Mouse (Mus musculus): Measurements from ENCODE around the gene Adgrl2.

The Adgrl2 gene

GRCm38 (mm10) chr3:148990531-148991003 is at the start of gene Adgrl2:
Gene Adgrl2 (minus strand): TSS chr3:148990555.
- DNase-seq: no peak

- DNase-seq: no peak
Measured at GRCm38 (mm10) chr3:149038771-149039170, 48.4 kb upstream of the Adgrl2 start.

- DNase-seq: no peak
Measured at GRCm38 (mm10) chr3:149019925-149020324, 29.6 kb upstream of the Adgrl2 start.

GRCm38 (mm10) chr3:149009311-149009710 is 19.0 kb upstream of the Adgrl2 start:
- no peak for DNase-seq

- no peak for DNase-seq
Measured at GRCm38 (mm10) chr3:149008634-149009023, 18.3 kb upstream of the Adgrl2 start.

- DNase-seq: no peak
Measured at GRCm38 (mm10) chr3:149007860-149008633, 17.7 kb upstream of the Adgrl2 start.

- no peak for DNase-seq
Measured at GRCm38 (mm10) chr3:149001364-149001763, 11.0 kb upstream of the Adgrl2 start.

GRCm38 (mm10) chr3:148998661-148999060 is 8.3 kb upstream of the Adgrl2 start:
- DNase-seq: no peak

- no peak for DNase-seq
Measured at GRCm38 (mm10) chr3:148991056-148991455, 701 bp upstream of the Adgrl2 start.

GRCm38 (mm10) chr3:148989818-148990530 is 381 bp downstream of the Adgrl2 start:
- DNase-seq: peak; percentile 61

GRCm38 (mm10) chr3:148988996-148989817 is 1.1 kb downstream of the Adgrl2 start:
- peak; percentile 82 for DNase-seq

GRCm38 (mm10) chr3:148988293-148988995 is 1.9 kb downstream of the Adgrl2 start:
- DNase-seq: no peak

- DNase-seq: peak; percentile 79
Measured at GRCm38 (mm10) chr3:148987591-148988292, 2.6 kb downstream of the Adgrl2 start.

- no peak for DNase-seq
Measured at GRCm38 (mm10) chr3:148986894-148987590, 3.3 kb downstream of the Adgrl2 start.

- no peak for DNase-seq
Measured at GRCm38 (mm10) chr3:148986296-148986893, 4.0 kb downstream of the Adgrl2 start.

- no peak for DNase-seq
Measured at GRCm38 (mm10) chr3:148984326-148984725, 6.0 kb downstream of the Adgrl2 start.

- DNase-seq: no peak
Measured at GRCm38 (mm10) chr3:148982370-148982769, 8.0 kb downstream of the Adgrl2 start.

- DNase-seq: no peak
Measured at GRCm38 (mm10) chr3:148981776-148982175, 8.6 kb downstream of the Adgrl2 start.

GRCm38 (mm10) chr3:148978541-148978940 is 11.8 kb downstream of the Adgrl2 start:
- DNase-seq: no peak

GRCm38 (mm10) chr3:148977838-148978237 is 12.5 kb downstream of the Adgrl2 start:
- DNase-seq: no peak

- no peak for DNase-seq
Measured at GRCm38 (mm10) chr3:148977124-148977529, 13.2 kb downstream of the Adgrl2 start.
